Mouse (Mus musculus) layer of hippocampus, adult 6 months (tissue): Measurements from ENCODE around the gene Smg1. TPM values are rescaled to one million over a fixed set of nuclear protein-coding genes. Genes with fewer than 3 reads are reported as not detected.

Experiments
- long read RNA-seq, 2 experiments: library from polyadenylated mRNA; unstranded; transcript quantifications; one replicate each; pipeline ENCODE4 v2.0.0; 2019 to 2020
- polyA plus RNA-seq: library from polyadenylated mRNA; unstranded; fragments of <200 nt; fragmentation: Nextera tagmentation; gene quantifications from 2 replicates; pipeline ENCODE4 v1.2.3, GENCODE M21; 2021

Smg1 gene
- polyA plus RNA-seq = 6.8 and 7.7 TPM in 2 replicates
- long read RNA-seq, experiment 1, partial matches to known transcripts = 7 of 16 reads
- long read RNA-seq, experiment 1, other reads (novel, unspliced or antisense) = 9 of 16 reads
- long read RNA-seq, experiment 2, partial matches to known transcripts = 34 of 55 reads
- long read RNA-seq, experiment 2, other reads (novel, unspliced or antisense) = 19 of 55 reads

GRCm38 (mm10) chr7:118243453-118244385 is at the start of gene Smg1:
Gene Smg1, minus strand, starts transcription at chr7:118243670.

GRCm38 (mm10) chr7:118129430-118130041 is 113.9 kb downstream of the Smg1 start, which contains the start of gene Arl6ip1:
Gene Arl6ip1, minus strand, starts transcription at chr7:118129662.

GRCm38 (mm10) chr7:118115877-118116568 is 127.4 kb downstream of the Smg1 start, which contains the start of gene Rps15a:
Gene Rps15a, minus strand, starts transcription at chr7:118116188.

Other genes with a start within 250 kb of the Smg1 start
- 1,634 and 1,856 TPM in 2 replicates for gene Rps15a, start 127.5 kb downstream of the Smg1 start, polyA plus RNA-seq
- 289 and 542 TPM in 2 replicates for gene Arl6ip1, start 114.0 kb downstream of the Smg1 start, polyA plus RNA-seq
- gene Syt17, start 204.6 kb upstream of the Smg1 start, polyA plus RNA-seq = 53.5 and 55.3 TPM in 2 replicates
- gene Itpripl2, start 248.3 kb upstream of the Smg1 start, polyA plus RNA-seq = 0.11 and 0.33 TPM in 2 replicates